Mouse (Mus musculus) intestine, embryonic 16.5 days (tissue): Measurements from ENCODE around the gene 2900026A02Rik. TPM values are rescaled to one million over a fixed set of nuclear protein-coding genes. Genes with fewer than 3 reads are reported as not detected.

Experiments
- ATAC-seq: fragments of 200-750 bp; cut with Nextera tagmentation; 2 replicates; pipeline ENCODE4 v1.8.0; 2017; ENCODE audit warnings: moderate TSS enrichment, moderate library complexity
- H3K27ac ChIP-seq: fragments of 300-500 bp; sonication (generic); 2 replicates; pipeline ENCODE4 v1.5.1; 2014; ENCODE audit warnings: mild to moderate bottlenecking, low read length
- H3K27me3 ChIP-seq: fragments of 300-500 bp; sonication (generic); replicated peaks from 2 replicates; pipeline ENCODE4 v1.6.1; 2014; ENCODE audit warnings: low read length, control low read depth, mixed read lengths; ENCODE audit not compliant: control insufficient read depth, insufficient read depth
- H3K36me3 ChIP-seq: fragments of 300-500 bp; sonication (generic); 2 replicates; pipeline ENCODE4 v1.6.1; 2014; ENCODE audit warnings: low read length, control low read depth; ENCODE audit not compliant: control insufficient read depth, insufficient read depth
- H3K4me1 ChIP-seq: fragments of 300-500 bp; sonication (generic); 2 replicates; pipeline ENCODE4 v1.6.1; 2014; ENCODE audit warnings: low read length, control low read depth, mixed read lengths; ENCODE audit not compliant: control insufficient read depth, insufficient read depth
- H3K4me2 ChIP-seq: fragments of 300-500 bp; sonication (generic); 2 replicates; pipeline ENCODE4 v1.6.1; 2014; ENCODE audit warnings: low read depth, low read length, control low read depth
- H3K4me3 ChIP-seq: fragments of 300-500 bp; sonication (generic); 2 replicates; pipeline ENCODE4 v1.5.1; 2014; ENCODE audit warnings: mild to moderate bottlenecking, low read length
- H3K9ac ChIP-seq: fragments of 300-500 bp; sonication (generic); 2 replicates; pipeline ENCODE4 v1.6.1; 2014; ENCODE audit warnings: low read depth, low read length
- H3K9me3 ChIP-seq: fragments of 300-500 bp; sonication (generic); 2 replicates; pipeline ENCODE4 v1.6.1; 2016; ENCODE audit warnings: low read length, control low read depth; ENCODE audit not compliant: control insufficient read depth
- WGBS: fragments of 180-500 bp; shearing (Covaris S2); extraction: QIAGEN DNeasy Blood & Tissue Kit; methylation state at CpG from one replicate; pipeline ENCODE4 v1.1.7; 2014; 5-methylcytosine and 5-hydroxymethylcytosine counted together
- polyA plus RNA-seq: library from polyadenylated mRNA; unstranded; fragments of >200 nt; fragmentation: Nextera tagmentation; extraction: Ambion mirVana; gene quantifications from 2 replicates; pipeline ENCODE4 v1.2.1, GENCODE M21; 2015

2900026A02Rik gene
- polyA plus RNA-seq, 1 experiment from 2014 or later, result 8.3 TPM

DNA sequence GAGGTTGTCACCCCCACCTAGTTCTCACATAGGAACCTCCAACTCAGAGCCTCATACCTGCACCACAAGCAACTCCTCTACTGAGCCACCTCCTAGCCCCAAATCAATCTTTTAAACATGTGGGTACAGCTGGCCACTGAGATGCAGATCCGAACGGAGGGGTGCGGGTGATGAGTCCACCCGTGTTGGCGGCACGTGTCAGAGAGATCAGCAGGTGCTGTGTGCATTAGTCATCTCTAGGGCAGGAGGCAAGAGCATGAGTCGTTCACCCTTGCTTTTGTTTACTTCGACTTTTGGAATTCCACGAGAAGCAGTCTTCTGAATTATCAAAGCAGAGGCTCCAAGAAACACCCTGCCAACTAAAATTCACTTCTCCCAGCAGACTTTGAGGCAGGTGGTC is 16.8 kb downstream of the 2900026A02Rik start:
- no peak for ATAC-seq
- 80% methylated on average over 9 of the region's 9 CpGs for WGBS
- Histone ChIP-seq H3K36me3 (no peaks in the 10 kb centered on the region), H3K9ac (no peak overlapping the region), H3K27ac (no peak overlapping the region), H3K4me3 (no peak overlapping the region), H3K9me3 (no peaks in the 10 kb centered on the region), H3K4me2 (no peak overlapping the region), H3K4me1 (peaks cover 31% of the 10 kb centered on the region), H3K27me3 (no peaks in the 10 kb centered on the region)

DNA sequence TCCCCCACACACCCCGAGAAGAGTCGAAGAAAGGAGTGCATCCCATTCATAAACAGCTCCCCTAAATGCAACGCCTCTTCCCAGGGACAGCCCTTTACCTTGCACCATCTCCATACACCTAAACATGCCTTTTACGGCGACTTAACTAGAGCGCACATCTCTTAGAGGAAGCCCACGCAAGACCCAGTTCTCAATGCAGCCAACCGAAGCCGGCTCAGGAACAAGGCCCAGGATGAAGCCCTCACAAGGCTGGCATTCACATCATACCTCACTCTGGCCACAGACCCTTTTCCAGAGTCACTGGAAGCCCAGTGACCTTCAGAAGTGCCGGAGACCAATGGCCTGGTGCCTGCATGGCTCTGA is 21.3 kb downstream of the 2900026A02Rik start:
- H3K4me2 ChIP-seq, result no peak overlapping the region
- H3K9ac ChIP-seq, result no peak overlapping the region
- no peaks in the 10 kb centered on the region for H3K36me3 ChIP-seq
- 80% methylated on average over 10 of the region's 10 CpGs for WGBS
- no peak overlapping the region for H3K27ac ChIP-seq
- H3K27me3 ChIP-seq, result no peaks in the 10 kb centered on the region
- no peak for ATAC-seq
- no peaks in the 10 kb centered on the region for H3K9me3 ChIP-seq
- H3K4me1 ChIP-seq, result peaks cover 14% of the 10 kb centered on the region
- H3K4me3 ChIP-seq, result no peak overlapping the region

DNA sequence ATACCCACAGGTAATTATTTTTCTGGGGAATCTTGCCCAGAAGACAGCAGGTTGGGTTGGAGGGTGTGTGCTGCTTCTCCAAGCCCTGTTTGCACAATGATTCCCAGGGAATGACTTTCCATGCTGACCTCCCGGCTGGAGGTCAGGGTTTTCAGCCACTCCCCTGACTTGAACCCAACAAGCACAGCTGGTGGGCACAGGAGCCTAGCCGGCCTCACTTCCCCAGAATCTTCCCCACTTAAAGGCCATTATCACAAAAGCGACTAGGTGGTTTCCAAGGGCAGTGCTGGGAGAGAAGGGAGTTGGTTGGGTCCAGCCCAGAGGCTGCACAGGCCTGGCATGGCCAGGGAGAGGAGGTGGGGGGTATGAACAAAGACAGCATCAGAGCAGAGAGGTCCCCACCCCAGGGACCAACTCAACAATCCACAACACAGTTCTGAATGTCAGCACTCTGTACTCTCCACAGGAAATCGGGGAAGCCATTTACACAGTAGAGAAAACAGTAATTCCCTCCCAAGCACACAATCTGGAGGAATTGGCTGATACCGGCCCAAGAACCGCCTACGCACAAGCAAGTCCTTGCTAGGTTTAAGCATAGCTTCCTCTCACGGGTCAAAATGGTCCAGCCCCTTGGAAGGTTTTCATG is 21.8 kb downstream of the 2900026A02Rik start:
- peaks cover 14% of the 10 kb centered on the region for H3K4me1 ChIP-seq
- no peaks in the 10 kb centered on the region for H3K27me3 ChIP-seq
- H3K27ac ChIP-seq, result no peak overlapping the region
- H3K9ac ChIP-seq, result no peak overlapping the region
- no peak overlapping the region for H3K4me3 ChIP-seq
- no peaks in the 10 kb centered on the region for H3K36me3 ChIP-seq
- WGBS, result 51% methylated on average over 8 of the region's 8 CpGs
- no peaks in the 10 kb centered on the region for H3K9me3 ChIP-seq
- H3K4me2 ChIP-seq, result no peak overlapping the region
- ATAC-seq, result no peak

DNA sequence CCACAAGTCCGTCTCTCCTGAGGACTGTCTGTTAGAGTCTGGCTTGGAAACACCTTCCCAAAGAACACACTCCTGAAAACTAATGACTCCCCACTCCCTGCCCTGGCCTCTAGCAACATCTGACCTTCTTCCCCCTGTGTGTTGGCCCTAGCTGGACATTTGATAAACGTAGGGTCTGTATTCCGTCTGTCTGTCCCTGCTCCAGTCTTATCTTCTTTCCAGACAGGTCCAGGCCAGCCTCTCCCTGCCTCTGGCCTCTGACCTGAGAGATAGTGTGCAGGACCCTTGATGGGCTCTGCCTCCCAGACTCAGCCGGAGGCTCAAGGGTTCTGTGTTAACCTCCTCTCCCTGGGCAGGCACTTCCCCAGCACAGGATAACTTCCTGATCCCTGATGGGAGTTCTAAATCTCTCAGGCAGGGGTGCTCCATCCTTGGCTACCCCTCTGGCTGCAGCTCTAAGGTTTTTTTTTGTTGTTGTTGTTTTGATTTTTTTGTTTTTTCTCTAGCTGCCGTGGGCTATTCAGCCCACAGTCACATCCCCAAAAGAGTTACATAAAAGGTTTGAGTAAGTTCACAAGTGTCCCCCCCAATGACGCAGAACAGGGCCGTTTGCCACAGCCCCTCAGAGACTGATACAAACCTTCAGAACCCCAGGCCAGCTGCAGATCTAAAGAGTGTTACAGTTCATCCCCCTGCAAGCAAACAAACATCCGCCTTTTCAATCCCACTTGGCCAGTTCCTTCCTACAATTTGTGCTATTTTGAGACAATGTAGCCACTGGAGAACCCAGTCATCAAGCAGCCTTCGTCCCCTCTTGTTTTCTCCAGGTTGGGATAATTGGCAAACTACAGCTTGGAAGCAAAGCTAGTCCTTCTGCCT is 23.9 kb downstream of the 2900026A02Rik start:
- Histone ChIP-seq H3K9me3 (no peaks in the 10 kb centered on the region), H3K36me3 (no peaks in the 10 kb centered on the region), H3K27me3 (no peaks in the 10 kb centered on the region), H3K4me1 (peaks cover 14% of the 10 kb centered on the region), H3K27ac (peak overlapping the region; percentile 66; the same call in 1 of the 2 replicates), H3K9ac (no peak overlapping the region), H3K4me2 (no peak overlapping the region), H3K4me3 (no peak overlapping the region)
- no peak for ATAC-seq
- WGBS, result 35% methylated on average over 9 of the region's 9 CpGs

DNA sequence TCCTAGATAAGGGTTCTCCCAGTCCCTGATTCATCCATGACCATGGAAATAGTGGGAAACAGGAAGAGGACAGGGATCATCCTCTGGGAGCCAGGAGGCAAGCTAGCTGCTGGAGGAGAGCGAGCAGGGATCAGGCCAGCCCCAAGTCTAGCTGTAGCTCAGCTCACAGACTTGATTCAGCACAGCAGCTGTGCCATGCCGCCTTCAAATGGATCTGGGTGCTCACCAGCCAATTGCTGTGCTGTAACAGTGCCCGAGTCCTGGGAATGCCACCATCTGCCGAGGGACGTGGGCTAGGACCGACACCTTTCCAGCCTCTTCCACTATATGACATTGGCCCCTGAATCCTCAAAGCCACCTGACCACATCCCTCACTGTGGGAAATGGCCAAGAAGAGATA is 25.1 kb downstream of the 2900026A02Rik start:
- WGBS, result 88% methylated on average over 6 of the region's 6 CpGs

DNA sequence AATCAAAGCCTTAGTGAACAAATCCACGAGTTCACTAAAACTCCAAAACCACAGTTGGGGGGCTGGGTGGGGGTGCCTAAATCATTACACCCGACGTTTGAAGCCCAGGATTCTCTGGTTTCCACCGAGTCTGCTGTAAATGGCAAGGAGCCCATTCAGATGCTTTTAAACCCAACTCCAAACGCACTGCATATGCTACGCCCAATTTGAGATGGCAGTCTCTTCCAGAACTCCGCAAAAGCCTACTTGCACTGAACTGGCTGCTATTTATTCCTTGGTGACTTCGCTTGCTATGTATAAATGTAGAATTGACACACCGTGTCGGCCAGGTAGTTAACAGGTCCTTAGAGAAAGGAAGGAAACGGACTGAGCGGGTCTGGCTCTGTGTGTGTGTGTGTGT is 25.6 kb downstream of the 2900026A02Rik start:
- whole genome bisulfite sequencing, result 85% methylated on average over 12 of the region's 12 CpGs
- H3K4me1 ChIP-seq, result peaks cover 14% of the 10 kb centered on the region
- ATAC-seq, result no peak

More for the DNA sequence above, 25.1 kb downstream of the 2900026A02Rik start:
- H3K27me3 ChIP-seq, result no peaks in the 10 kb centered on the region
- H3K4me1 ChIP-seq, result peaks cover 14% of the 10 kb centered on the region
- no peak overlapping the region for H3K9ac ChIP-seq
- ATAC-seq, result no peak
- H3K36me3 ChIP-seq, result no peaks in the 10 kb centered on the region
- no peak overlapping the region for H3K4me3 ChIP-seq
- no peak overlapping the region for H3K4me2 ChIP-seq
- H3K27ac ChIP-seq, result no peak overlapping the region
- H3K9me3 ChIP-seq, result no peaks in the 10 kb centered on the region

DNA sequence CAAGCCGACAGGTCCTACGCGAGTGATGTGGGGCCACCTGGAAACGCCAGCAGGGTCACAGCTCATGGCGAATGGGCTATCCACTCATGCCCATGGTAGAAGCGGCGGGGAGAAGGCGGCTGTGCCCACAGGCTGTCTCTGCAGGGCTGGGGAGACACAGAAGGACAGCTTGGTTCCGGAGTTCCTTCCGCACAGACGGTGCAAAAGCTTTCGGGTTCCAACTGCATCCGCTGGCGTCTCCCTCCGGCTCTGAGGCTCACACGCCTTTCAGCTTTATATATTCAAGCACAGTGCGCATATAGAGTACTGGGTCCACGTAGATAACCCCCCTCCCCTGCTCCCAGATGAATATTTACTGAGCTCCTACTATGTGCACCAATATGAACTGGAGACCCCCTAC is 27.3 kb downstream of the 2900026A02Rik start:
- no peak for ATAC-seq
- no peaks in the 10 kb centered on the region for H3K36me3 ChIP-seq
- H3K4me3 ChIP-seq, result no peak overlapping the region
- H3K4me1 ChIP-seq, result peaks cover 8% of the 10 kb centered on the region
- no peak overlapping the region for H3K9ac ChIP-seq
- H3K9me3 ChIP-seq, result no peaks in the 10 kb centered on the region
- no peak overlapping the region for H3K27ac ChIP-seq
- WGBS, result 94% methylated on average over 18 of the region's 18 CpGs
- H3K27me3 ChIP-seq, result no peaks in the 10 kb centered on the region
- H3K4me2 ChIP-seq, result no peak overlapping the region

More for the DNA sequence above, 25.6 kb downstream of the 2900026A02Rik start:
- no peak overlapping the region for H3K4me2 ChIP-seq
- no peak overlapping the region for H3K27ac ChIP-seq
- H3K36me3 ChIP-seq, result no peaks in the 10 kb centered on the region
- H3K9ac ChIP-seq, result no peak overlapping the region
- no peak overlapping the region for H3K4me3 ChIP-seq
- no peaks in the 10 kb centered on the region for H3K27me3 ChIP-seq
- no peaks in the 10 kb centered on the region for H3K9me3 ChIP-seq

DNA sequence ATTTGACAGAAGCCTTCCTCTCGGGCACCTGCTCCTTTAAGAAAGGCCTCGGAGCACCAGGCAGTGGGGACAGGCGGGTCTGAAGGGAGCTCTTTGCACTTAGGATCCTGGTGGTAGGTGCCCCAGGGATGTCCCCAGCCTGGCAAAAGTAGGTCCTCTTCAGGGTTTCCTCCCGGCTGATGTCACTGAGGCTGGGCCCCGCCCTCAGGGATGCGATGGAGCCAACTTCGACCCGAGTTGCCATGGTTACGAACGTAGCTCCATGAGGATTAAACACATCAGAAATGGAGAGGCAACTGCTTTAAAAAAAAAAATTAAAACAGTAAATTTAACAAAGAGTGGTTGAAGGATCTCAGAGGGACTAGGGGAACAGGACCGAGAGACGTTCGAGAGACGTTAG is 29.1 kb downstream of the 2900026A02Rik start:
- Histone ChIP-seq H3K9me3 (no peaks in the 10 kb centered on the region), H3K27ac (no peak overlapping the region), H3K36me3 (peaks cover 3% of the 10 kb centered on the region; the same call in 1 of the 2 replicates), H3K4me2 (no peak overlapping the region), H3K4me1 (no peaks in the 10 kb centered on the region), H3K9ac (no peak overlapping the region), H3K27me3 (no peaks in the 10 kb centered on the region), H3K4me3 (no peak overlapping the region)
- ATAC-seq, result no peak
- 63% methylated on average over 14 of the region's 14 CpGs for WGBS

DNA sequence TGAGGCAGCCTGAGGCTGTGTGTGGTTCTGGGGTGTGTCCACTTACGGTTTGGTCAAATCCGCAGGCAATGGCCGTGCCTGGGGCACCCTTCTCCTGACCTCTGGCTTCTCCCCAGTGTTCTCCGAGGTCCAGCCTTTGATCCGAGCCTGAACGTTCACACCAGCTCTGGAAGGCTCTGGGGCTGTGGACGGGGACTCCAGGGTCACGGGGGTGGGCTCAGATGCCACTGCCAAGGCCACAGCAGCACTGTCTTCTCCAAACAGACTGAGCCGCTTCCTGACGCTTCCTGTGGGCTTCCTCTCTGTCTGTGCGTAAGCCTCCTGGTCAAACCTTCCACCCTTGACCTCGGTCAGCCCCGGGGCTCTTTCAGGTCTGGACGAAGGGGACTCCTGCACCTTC is 30.5 kb downstream of the 2900026A02Rik start:
- no peaks in the 10 kb centered on the region for H3K27me3 ChIP-seq
- no peak overlapping the region; the same call in 1 of the 2 replicates for H3K9ac ChIP-seq
- 60% methylated on average over 14 of the region's 14 CpGs for WGBS
- no peak overlapping the region for H3K4me2 ChIP-seq
- H3K36me3 ChIP-seq, result peaks cover 4% of the 10 kb centered on the region; the same call in 1 of the 2 replicates
- no peaks in the 10 kb centered on the region for H3K9me3 ChIP-seq
- no peak for ATAC-seq
- no peak overlapping the region for H3K4me3 ChIP-seq
- no peaks in the 10 kb centered on the region for H3K4me1 ChIP-seq
- no peak overlapping the region for H3K27ac ChIP-seq
